Mouse (Mus musculus) cerebellum, adult 9-10 months (tissue): ENCODE data around the gene Ehhadh.
"Not testable (repeated sequence)": the region's sequence is repeated elsewhere in the genome, so short reads cannot be mapped to it uniquely, and the experiment has no call there.

ENCODE experiments used
- DNase-seq: peaks from one replicate; pipeline ENCODE4 v3.0.0; 2022

Gene Ehhadh

DNA sequence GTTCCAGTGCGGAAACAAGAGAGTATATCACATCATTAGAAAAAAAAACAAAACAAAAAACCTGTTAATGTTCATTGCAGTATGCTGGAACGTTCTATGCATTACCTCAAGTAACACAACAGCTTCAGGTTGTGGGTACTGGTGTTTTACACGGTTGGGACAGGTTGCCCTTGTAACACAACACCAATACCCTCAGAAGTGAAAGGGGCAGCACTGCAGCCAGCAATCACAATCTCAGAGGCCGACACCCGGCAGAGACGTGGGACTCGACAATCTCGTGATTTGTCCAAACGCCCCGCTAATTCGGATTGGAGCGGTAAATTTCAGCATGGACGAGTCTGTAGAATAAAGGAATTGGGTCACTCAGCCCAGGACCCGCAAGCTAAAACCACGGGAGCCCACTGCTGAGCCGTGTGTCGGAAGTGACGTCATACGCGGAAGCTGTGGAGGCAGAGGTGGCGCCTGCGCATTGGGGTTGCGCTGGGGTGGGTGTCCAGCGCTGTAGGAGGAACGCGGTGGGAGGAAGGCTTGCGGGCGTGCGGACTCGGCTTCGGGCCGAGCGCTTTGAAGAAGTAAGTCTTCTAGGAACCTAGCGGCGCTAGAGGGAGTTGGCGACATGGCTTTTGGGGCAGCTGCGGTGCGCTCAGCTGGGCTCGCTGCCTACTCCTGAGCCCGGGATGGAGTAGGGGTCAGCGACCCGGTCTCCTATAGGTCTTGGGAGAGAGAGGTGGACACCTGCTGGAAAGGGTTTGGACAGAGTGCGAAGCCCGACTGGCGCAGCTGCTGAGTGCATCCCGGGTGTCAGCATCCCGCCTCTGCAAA lies 6.5 kb upstream of the Ehhadh start, which contains the start of gene Map3k13:
Gene Map3k13 (plus strand): TSS at position 472 of the 822 bp plus-strand sequence.
- peak; percentile 94 for DNase-seq

DNA sequence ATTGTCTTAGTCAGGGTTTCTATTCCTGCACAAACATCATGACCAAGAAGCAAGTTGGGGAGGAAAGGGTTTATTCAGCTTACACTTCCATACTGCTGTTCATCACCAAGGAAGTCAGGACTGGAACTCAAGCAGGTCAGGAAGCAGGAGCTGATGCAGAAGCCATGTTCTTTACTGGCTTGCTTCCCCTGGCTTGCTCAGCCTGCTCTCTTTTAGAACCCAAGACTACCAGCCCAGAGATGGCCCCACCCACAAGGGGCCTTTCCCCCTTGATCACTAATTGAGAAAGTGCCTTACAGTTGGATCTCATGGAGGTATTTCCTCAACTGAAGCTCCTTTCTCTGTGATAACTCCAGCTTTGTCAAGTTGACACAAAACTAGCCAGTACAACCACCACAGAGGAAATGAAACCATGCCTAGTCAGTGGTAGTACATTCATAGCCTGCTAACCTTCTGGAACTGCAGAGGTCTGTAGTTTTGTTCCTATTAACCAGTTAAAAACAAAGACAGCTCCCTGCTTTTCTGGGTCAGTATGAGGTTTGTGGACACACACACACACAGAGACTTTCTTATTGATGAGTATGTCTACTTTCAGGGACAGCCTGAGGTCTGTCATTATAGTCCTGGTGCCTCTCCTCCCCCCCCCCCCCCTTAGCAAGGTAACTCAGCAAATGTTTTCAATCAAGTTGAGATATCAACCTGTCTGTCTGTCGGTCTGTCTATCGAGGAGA lies 5.6 kb upstream of the Ehhadh start:
- not testable (repeated sequence) for DNase-seq

DNA sequence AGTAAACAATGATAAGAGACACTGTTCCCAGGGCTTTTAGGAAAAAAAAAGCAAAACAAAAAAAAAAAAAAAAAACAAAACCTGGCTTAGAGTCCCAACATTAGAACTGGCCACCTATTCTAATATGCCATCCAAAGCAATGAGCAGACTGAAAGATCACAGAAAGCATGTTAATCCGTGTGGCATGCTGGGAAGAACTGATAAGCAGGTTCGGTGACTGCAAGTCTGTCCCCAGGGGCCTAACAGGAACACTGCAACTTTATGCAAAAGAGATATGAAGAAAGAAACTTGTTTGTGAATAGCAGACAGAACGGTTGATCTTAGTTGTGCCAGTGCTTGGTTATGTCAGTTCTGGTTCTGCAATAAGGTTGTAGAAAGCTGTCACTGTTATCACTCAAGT lies 4.2 kb upstream of the Ehhadh start:
- DNase-seq: no peak

DNA sequence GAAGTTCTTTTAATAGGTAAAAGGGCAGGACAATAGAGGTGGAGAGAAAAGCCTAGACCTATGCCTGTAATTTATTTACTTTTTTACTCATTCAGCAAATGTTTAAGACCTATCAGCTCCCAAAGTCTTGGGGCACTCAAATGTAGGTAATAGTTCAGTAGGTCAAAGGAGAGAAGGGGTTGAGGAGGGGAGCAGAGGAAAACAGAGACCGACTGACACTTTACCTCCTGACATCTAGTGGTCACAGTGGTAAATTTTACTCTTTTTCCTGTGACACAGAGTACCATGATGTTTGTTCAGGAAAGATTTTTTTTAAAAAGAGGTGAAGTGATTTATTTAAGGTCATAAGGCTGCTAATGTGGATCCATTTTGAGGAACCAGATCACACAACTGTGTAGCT lies 2.9 kb upstream of the Ehhadh start:
- DNase-seq: no peak

DNA sequence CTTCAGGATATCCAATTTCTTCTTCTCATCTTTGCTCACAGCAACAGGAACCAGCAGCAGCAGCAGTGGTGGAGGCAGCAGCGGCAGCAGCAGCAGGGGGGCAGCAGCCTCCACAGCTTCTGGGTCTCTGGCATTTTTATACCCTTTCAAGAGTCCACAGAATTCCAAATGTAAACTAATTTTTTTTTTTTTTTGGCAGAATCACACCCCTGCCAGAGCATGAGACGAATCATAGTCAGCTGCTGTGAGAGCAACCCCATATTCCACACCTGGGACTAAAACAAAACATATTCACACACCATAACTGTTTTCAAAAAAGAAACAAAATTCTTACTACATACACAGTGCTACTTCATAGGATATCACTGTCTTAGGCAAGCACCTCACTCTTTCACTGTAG lies 1.6 kb upstream of the Ehhadh start:
- no peak for DNase-seq

DNA sequence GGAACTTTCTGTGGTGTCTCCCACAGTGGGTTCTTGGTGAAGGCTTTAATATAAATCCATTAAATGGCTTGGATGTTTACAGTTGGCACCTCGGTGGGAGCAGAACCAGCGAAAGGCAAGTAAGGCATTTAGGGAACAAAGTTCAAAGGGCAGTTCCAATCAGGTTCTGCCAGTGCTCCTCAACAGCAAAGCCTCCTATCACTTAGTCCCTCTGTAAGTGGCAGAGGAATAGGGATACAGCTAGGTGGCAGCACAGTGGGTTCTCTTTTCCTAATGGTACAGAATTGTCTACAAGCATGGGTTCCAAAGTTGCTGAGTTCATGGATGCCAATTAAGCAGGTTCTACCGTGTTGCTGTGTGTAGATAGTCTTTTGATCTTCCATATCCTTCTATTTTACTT lies 974 bp upstream of the Ehhadh start:
- no peak for DNase-seq

DNA sequence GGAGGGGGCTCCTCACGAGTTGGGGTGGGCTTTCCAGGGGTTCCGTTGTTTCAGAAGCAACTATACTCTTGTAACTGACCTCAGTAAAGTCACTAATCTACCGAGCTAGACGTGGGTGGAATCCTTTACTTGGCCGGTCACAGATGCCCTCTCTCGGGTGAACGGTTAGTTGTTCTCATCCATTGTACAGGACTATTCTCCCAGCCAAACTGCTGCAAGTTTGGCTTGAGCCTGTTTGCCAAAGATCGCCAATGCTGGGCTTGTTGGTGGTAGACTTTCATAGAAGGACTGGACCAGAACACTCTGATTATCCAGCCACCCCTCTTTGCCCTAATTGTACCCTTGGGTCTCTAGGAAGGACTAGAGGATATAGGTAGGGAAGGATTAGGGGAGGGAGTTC lies 1.3 kb downstream of the Ehhadh start:
- DNase-seq: no peak

DNA sequence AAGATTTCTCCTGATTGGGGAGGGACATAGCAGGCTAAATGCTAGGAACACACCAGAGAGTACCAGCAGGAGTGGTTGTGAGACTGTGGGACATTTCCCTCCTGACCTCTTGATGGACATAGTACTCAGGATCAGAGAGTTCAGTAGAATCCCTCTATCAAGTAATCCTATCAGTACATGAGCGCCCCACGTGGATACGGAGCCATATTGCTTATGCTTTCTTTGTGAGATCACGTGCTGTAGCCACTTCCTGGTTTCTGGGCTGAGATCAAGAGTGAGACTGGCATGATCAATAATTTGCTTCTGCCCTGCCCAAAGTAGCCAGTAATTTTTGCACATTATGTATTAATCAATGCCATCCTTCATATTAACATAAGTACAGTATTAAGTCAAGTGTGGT lies 2.6 kb downstream of the Ehhadh start:
- no peak for DNase-seq

DNA sequence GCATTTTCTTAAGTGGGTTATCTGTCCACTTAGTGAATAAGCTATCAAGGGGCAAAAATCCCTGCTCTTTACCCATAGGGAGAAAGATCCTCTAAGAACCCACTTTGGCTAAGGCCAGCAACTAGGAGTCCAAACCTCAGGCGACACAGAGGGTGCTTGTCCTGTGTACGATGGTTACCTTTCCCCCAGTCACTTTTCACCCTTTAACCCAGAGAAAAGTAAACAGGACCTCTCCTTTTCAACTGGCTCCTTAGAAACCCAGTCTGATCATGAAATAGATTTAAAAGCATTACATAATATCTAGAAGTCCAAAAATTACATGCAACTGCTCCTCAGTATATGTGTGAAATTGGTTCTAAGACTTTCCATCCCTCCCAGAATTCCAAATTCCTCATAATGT lies 4.8 kb downstream of the Ehhadh start:
- no peak for DNase-seq

DNA sequence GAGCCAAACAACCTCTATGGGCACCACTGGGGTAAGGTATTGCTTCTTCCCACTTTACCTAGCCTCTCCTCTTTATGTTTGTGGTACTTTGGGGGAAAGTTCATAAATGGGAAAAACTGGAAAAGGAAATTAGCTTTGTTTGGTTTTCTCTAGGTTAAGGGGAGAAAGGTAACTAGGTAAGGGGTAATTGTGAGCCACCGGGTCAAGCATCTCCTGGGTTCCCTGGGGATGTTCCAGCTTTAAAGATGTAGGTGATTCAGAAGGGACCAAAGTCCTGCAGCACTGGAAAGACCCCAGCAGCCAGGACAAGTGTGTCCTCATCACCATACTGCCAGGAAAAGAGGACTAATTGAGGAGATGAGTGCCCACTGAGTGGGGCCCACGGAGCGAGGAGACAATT lies 5.7 kb downstream of the Ehhadh start:
- no peak for DNase-seq

DNA sequence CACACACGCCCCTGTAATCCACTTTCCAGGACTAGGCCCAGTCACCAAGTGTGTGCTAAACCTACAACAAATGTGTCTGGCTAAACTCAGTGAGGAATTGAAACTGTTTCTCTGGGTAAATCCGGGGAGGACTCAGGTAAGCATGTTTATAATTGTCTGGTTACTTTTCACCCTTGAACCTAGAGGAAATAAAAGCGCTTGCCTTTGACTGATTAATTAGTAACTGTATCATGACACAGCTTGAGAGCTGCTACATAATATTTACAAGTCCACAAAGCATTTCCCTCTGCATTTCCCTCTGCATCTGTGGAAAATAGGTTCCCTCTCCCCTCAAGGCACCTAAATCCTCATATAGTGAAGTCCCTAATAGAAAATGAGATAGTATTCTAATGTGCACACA lies 6.3 kb downstream of the Ehhadh start:
- DNase-seq: no peak

DNA sequence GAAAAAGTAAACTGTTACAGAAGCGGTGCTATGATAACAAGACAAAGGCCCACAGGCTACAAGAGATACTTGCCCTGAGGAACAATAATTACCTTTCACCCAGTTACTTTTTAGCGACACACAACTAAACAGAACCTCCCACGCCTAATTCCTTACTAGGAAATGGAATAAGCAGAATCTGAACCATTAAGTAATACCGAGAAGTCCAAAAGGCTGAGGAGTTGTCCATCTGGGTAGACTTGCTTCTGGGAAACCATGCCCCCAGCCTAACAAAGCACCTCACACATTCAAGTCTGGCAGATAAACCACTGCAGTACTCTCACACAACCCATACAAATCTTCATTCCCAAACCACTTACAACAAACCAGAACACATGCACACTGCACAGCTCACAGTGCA lies 8.5 kb downstream of the Ehhadh start:
- no peak for DNase-seq

DNA sequence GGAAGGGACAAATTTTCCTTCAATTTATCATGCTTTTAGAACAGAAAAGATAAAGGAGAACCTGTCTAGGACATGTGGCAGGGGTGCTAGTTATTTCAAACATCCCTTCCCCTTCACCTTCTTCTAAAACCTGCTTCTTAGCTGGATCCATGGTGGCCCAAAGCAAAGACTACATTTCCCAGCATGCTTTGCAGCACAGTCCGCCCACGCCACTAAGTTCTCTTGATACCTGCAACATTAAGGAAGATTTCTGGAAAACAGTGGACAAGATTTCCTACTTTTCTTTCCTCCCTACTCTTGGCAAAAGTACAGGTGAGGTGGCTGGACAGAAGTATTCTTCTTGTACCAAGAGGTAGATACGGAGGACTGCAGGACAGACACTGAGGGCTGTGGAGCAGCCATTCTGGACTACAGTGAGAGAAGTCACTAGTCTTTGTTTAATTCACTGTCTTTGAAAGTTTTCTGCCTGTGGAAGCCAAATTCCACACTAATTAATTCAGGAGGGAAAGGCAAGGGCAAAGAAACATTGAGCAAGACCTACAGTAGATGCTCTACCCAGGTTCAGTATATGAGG lies 9.2 kb downstream of the Ehhadh start:
- DNase-seq: no peak

DNA sequence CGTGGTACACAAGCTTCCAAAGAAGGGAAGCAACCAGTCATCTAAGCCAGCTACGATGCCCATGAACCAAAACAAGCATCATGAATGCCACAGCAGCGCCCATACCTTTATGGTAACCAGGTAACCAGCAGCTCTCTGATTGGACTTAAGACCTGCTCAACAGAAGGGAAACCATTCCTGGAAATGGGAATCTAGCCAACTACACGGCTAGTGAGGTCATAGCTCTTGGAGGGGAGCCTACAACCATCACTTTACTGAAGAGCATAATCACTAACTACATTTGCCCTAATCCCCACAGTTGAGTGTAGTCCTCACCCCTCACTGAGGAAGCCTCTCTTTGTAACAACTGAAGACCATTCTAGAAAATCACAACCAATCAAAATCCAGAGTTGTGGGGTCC lies 12.9 kb downstream of the Ehhadh start:
- DNase-seq: no peak

DNA sequence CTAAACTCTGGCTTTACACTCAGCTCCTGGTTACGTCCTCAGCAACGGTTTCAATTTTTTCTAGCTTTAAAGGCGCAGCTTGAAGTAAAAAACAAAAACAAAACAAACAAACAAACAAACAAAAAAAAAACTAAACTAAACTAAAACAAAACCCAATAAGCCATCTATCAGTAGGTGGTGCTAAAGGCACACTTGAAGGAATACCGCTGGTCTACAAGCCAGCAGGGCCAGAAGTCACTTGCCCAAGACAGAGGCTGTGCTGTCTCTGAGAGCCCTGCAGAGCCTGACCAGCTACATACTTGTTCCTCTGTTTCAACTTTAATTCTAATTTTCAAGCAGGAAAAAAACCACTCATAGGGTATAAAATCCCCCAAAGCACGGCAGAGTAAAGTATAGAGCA lies 17.9 kb downstream of the Ehhadh start:
- peak; percentile 37 for DNase-seq

DNA sequence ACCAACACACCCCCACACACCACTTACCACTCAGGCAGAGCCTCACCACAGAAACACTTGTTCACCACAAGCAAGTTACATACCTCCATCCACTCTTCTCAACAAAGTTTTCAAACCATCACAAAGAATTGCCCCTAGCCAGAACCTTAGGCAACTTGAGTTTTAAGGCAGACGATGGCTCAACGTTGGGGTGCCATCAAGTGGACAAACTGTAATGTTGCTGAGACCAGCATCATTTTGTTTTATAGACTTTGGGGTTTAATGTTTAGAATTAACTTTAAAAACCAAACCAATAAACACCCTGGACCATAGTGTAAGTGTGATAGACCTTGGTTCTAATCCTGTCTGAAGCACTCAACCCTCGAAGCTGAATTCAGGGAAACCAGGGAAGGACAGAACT lies 19.4 kb downstream of the Ehhadh start:
- no peak for DNase-seq

DNA sequence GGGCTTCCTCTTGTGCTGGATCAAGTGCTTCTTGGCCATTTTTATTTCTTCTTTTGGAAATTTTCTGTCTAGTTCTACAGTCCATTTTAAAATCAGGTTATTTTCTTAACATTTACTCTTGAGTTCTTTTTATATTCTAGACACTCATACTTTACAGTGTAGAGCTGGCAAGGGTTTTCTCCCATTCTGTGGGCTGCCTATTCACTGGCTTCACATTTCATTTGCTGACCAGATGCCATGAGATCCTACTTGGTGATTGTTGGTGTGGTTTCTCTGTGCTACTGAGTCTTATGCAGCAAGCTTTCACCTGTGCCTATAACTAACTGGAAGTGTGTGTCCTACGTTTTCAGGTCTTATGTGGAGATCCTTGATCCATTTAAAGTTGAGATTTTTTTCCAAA lies 29.2 kb downstream of the Ehhadh start:
- DNase-seq: no peak

DNA sequence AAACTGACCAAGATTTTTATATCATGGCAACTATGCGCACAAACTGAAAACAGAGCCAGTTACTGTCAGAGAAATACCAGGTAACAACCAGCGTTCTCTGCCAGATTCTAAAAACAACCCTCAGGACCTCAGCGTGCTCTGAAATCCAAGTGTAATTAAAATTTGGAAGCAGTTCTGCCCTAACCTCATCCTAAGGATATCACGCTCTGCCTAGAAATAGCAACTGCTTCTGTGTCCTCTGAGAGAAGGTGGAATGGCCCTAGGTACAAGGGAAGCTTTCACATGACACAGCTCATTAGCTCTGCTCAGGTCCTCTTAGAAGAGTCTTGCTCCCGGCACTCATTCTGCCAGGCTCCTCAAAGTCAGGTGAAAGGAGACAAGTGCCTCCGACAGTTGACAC lies 44.2 kb downstream of the Ehhadh start:
- DNase-seq: no peak

DNA sequence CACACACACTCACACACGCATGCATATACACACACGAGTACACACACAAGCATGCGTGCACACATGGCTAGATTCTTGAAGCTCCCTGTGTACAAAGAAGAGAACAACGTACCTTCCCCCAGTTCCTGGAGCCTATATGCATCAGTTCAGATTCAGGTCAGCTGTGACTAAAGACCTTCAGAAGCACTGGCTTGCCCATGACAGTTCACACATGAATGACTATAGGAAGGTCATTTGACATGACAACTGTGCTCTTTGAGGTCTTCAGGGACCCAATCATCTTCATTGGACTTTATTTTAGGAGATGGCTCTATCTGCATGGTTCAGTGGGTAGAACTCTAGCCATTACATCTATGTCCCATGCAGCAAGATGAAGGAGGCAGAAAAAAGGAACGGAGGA lies 44.7 kb downstream of the Ehhadh start:
- no peak for DNase-seq

DNA sequence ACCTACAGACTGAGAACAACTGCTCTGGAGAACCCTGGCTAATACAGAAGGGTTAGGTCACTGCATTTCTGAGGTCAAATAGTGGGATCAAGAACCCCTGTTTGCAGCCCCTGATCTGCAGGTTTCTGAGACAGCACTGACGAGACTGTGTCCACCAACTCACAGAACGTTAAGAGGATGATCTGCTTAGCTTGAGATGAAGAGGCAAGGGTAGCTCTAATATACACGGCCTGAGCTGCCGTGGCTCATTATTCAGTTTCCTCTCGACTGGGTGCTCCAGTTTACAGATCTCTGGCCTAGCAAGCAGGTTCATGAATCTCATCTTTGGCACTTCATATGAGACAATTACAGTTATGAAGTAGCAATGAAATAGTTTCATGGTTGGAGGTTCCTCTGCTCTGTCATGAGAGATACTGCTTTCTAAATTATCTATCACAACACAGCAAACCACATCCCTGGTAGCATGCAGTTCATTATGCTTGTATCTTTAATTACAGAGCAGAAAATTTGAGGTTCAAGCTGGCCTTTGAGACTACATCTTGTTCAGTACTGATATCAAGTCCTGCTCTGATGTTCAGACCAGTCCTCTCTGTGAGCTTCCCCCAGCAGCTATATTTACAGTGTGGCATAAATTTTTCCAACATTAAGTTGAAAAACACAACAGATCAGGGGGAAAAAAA lies 45.3 kb downstream of the Ehhadh start:
- DNase-seq: no peak

DNA sequence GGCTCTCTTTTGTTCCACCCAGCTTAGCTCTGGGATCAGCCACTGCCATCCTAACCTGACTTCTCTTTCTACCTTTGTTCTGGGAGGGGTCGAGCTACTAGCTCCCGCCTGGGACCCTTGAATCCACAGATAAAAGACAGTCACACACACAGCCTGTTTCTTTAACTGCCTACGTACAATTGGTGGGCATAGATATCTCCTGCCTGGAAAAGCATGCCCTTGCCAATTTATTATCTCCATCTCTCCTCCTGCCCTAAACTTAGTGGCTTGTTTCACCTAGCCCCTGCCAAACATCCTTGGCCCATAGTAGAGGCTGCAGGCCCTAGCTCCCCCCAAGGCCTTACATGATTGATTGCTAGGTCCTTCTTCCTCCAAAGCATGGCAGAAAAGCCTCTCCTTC lies 46.1 kb downstream of the Ehhadh start:
- DNase-seq: no peak

DNA sequence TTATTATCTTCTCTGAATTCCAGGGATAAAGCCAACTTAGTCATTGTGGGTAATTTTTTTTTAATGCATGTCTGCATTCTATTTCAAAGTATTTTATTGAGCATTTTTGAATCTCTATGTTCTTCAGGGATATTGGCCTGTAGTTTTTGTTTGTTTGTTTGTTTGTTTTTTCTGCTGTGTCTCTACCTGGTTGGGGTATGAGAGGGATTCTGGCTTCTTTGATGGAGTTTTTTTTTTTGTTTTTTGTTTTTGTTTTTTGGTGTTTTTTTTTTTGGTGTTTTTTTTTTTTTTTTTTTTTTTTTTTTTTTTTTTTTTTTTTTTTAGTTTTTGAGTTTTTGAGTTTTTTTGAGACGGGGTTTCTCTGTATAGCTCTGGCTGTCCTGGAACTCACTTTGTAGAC lies 52.0 kb downstream of the Ehhadh start:
- DNase-seq: no peak

DNA sequence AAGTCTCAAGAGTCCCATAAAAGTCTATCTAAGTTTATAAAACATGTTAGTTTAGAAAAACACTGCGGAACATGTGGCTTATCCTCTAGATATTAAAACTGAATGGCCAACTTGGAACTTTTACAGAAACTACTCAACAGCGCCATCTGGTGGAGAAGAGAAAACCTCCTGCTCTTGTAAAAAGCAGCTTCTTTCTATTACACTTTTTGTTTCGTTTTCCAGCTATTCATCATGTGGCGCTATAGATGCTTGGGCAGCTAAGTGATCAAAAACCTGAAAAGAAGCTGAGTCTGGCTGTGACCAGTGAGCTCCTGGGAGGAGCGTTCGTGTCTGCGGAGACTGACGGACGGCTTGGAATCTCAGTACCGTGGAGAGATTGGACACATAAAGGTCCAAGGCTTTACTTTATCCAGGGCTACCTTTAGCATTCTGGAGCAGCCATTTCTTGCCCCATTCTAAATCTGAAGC lies 59.7 kb downstream of the Ehhadh start:
- peak; percentile 73 for DNase-seq

DNA sequence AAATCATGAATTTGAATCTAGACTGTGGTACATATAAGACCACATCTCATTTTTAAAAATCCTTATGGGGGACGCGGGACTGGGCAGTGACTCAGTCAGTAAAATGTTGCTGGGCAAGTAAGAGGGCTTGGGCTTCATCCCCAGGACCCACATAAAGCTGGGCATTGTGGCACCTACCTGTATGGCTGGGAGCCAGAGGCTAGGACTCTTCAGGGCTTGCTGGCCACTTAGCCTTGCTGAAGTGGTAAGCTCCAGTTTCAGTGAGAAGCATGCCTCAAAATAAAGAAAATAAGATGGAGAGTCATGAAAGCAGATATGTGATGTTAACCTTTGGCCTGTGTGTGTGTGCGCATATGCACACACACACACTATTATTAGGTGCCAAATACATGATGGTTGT lies 60.2 kb downstream of the Ehhadh start:
- DNase-seq: no peak
